In the genomic region with DNA sequence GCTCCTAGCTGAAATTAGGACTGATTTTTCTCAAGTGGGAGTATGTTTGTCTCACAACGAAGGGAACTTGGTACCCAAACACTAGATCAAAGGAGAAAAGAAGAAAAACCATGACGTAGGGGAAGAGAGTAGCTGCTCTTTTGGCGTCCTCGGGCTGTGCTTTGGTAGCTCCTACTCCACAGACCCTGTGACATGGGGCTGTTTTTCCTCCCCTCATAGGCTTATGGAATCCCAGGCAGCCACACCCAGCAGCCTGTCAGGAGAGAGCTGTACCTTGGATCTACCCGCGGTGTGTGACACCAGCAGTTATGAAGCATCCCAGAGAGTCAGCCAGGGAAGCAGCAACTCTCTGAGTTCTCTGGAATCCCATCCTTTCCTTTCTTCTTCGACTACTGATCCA, we compare ENCODE assay signal across 16 mouse cellular contexts. TPM values are rescaled to one million over a fixed set of nuclear protein-coding genes. Genes with fewer than 3 reads are reported as not detected.
A peak's percentile ranks its signal among the peaks of the same experiment; 100 is the strongest.
DNase-seq lines count a peak whose midpoint lies in the region; ATAC-seq and TF ChIP-seq lines count a peak whose summit lies in the region.
"Had no signal": no experiment of that assay in that cellular context is flagged by ENCODE, and none has a peak within 500 bp of the region (broad histone marks: within the 10 kb centered on the region; RNA-seq: fewer than 3 reads in every experiment).

No protein-coding gene starts in this region.

- H3K4me1 ChIP-seq in midbrain, embryonic 11.5 days (ENCODE audit: control insufficient read depth, insufficient read depth, low read length), result no peaks in the 10 kb centered on the region; the same call in 1 of the 2 replicates
- H3K4me1 ChIP-seq in midbrain, embryonic 16.5 days (ENCODE audit: control insufficient read depth, insufficient read depth, low read length), result peaks cover 5% of the 10 kb centered on the region
- H3K4me1 ChIP-seq in cortical plate, adult 2 months (ENCODE audit: control insufficient read depth, insufficient read depth, low read length), result peaks cover 10% of the 10 kb centered on the region
- peaks cover 18% of the 10 kb centered on the region for H3K4me1 ChIP-seq in olfactory bulb, adult 2 months (ENCODE audit: control insufficient read depth, insufficient read depth, low read length)

- TF ChIP-seq CTCF in cortical plate, adult 2 months (IDR thresholded peaks at IDR 0.05; ENCODE audit: extremely low read depth, insufficient read depth, low read length), result no peak
- no peak for TF ChIP-seq CTCF in olfactory bulb, adult 2 months (IDR thresholded peaks at IDR 0.05; ENCODE audit: insufficient read depth, low read depth, low read length)

- H3K36me3 ChIP-seq in midbrain, embryonic 11.5 days (ENCODE audit: control insufficient read depth, insufficient read depth, low read length), result no peaks in the 10 kb centered on the region
- H3K36me3 ChIP-seq in midbrain, embryonic 16.5 days (ENCODE audit: control insufficient read depth, insufficient read depth, low read length), result 0 out of 2 replicates have a peak, but pooled peaks cover 2% of the 10 kb centered on the region
- H3K36me3 ChIP-seq: heart, embryonic 15.5 days had no signal

- no peak overlapping the region for H3K4me3 ChIP-seq in midbrain, embryonic 11.5 days (ENCODE audit: low read depth, low read length)
- no peak overlapping the region for H3K4me3 ChIP-seq in midbrain, embryonic 16.5 days (ENCODE audit: low read depth, low read length)
- H3K4me3 ChIP-seq in cortical plate, adult 2 months (ENCODE audit: insufficient read depth, low read length), result no peak overlapping the region
- no peak overlapping the region for H3K4me3 ChIP-seq in olfactory bulb, adult 2 months (ENCODE audit: insufficient read depth, low read depth, low read length)
- H3K4me3 ChIP-seq: embryonic facial prominence, embryonic 13.5 days; forebrain, embryonic 10.5 days; heart, embryonic 15.5 days; midbrain, embryonic 13.5 days had no signal

- H3K9me3 ChIP-seq in midbrain, embryonic 11.5 days (ENCODE audit: control insufficient read depth, low read length), result no peaks in the 10 kb centered on the region
- no peaks in the 10 kb centered on the region for H3K9me3 ChIP-seq in midbrain, embryonic 16.5 days (replicated peaks; ENCODE audit: control insufficient read depth, low read length, poor library complexity, severe bottlenecking)
- H3K9me3 ChIP-seq: embryonic facial prominence, embryonic 13.5 days; forebrain, embryonic 10.5 days; heart, embryonic 15.5 days; midbrain, embryonic 13.5 days had no signal

- no peak overlapping the region for H3K9ac ChIP-seq in midbrain, embryonic 11.5 days (ENCODE audit: low read length)
- no peak overlapping the region for H3K9ac ChIP-seq in midbrain, embryonic 16.5 days (ENCODE audit: low read depth, low read length)
- H3K9ac ChIP-seq: embryonic facial prominence, embryonic 13.5 days; heart, embryonic 15.5 days; midbrain, embryonic 13.5 days had no signal

- no peak for TF ChIP-seq POLR2A in cortical plate, adult 2 months (IDR thresholded peaks at IDR 0.05; ENCODE audit: extremely low read depth, insufficient read depth, low read length)
- no peak for TF ChIP-seq POLR2A in olfactory bulb, adult 2 months (IDR thresholded peaks at IDR 0.05; ENCODE audit: insufficient read depth, low read depth, low read length)

- ATAC-seq in midbrain, embryonic 11.5 days (ENCODE audit: low FRiP score), result no peak
- no peak for ATAC-seq in midbrain, embryonic 16.5 days
- ATAC-seq: hindbrain, postnatal 0 days; midbrain, embryonic 13.5 days had no signal

- no peak overlapping the region for H3K4me2 ChIP-seq in midbrain, embryonic 11.5 days
- H3K4me2 ChIP-seq in midbrain, embryonic 16.5 days (ENCODE audit: low read length), result no peak overlapping the region
- H3K4me2 ChIP-seq: embryonic facial prominence, embryonic 13.5 days; heart, embryonic 15.5 days; midbrain, embryonic 13.5 days had no signal

- no peaks in the 10 kb centered on the region for H3K27me3 ChIP-seq in midbrain, embryonic 11.5 days (ENCODE audit: control insufficient read depth, insufficient read depth, low read length)
- no peaks in the 10 kb centered on the region for H3K27me3 ChIP-seq in midbrain, embryonic 16.5 days (ENCODE audit: control insufficient read depth, insufficient read depth, low read depth, low read length)
- H3K27me3 ChIP-seq: embryonic facial prominence, embryonic 13.5 days; heart, embryonic 15.5 days; midbrain, embryonic 13.5 days had no signal

- DNase-seq in heart, adult 18-20 months, result peak; percentile 48 to 59
- DNase-seq in heart, postnatal 4 days, result no peak
- DNase-seq in midbrain, embryonic 11.5 days (ENCODE audit: low spot score, missing footprints), result peak; percentile 33
- DNase-seq in urinary bladder, postnatal 4 days (ENCODE audit: low spot score in 2 of 2), result no peak
- no peak for DNase-seq in gastrocnemius, adult 18-20 months (ENCODE audit: low spot score)
- DNase-seq: adrenal gland, postnatal 14 days; kidney, adult 9 months; thymus, adult 18-20 months had no signal

- no peak overlapping the region for H3K27ac ChIP-seq in midbrain, embryonic 11.5 days (ENCODE audit: low read depth, low read length)
- no peak overlapping the region for H3K27ac ChIP-seq in midbrain, embryonic 16.5 days (ENCODE audit: low read length)
- peak overlapping the region; percentile 39 for H3K27ac ChIP-seq in cortical plate, adult 2 months (ENCODE audit: insufficient read depth, low read length)
- H3K27ac ChIP-seq in olfactory bulb, adult 2 months (ENCODE audit: insufficient read depth, low read depth, low read length), result peak overlapping the region; percentile 35
- H3K27ac ChIP-seq: embryonic facial prominence, embryonic 13.5 days; forebrain, embryonic 10.5 days; heart, embryonic 15.5 days; hindbrain, postnatal 0 days; midbrain, embryonic 13.5 days had no signal

- WGBS in midbrain, embryonic 11.5 days, result 69% methylated on average over 7 of the region's 7 CpGs
- WGBS in midbrain, embryonic 16.5 days, result 75% methylated on average over 7 of the region's 7 CpGs
- WGBS in olfactory bulb, adult 2 months, result 66% methylated on average over 7 of the region's 7 CpGs

RNA-seq across cellular contexts. Expression of gene Shld1, which starts 5.0 kb away (rescaled TPM):
- total RNA-seq in heart, adult 18-20 months (2021), result 10 to 100 TPM; 36.7 to 57.1 TPM
- total RNA-seq in heart, postnatal 4 days (2021), result 1 to 10 TPM; 5.3 to 7.4 TPM
- 17.9 and 20.5 TPM in 2 replicates for polyA plus RNA-seq in midbrain, embryonic 11.5 days (2014; fragmentation: Nextera tagmentation; extraction: Ambion mirVana)
- polyA plus RNA-seq in midbrain, embryonic 16.5 days (2015; fragmentation: Nextera tagmentation; extraction: Ambion mirVana), result 20.6 and 21.7 TPM in 2 replicates
- 21.7 and 23.4 TPM in 2 replicates for polyA plus RNA-seq in cortical plate, adult 2 months (2012; rRNA removed)
- polyA plus RNA-seq in olfactory bulb, adult 2 months (2012; ENCODE audit: insufficient read depth, insufficient read length, low replicate concordance, missing spikeins), result not detected in 2 replicates
- total RNA-seq in gastrocnemius, adult 18-20 months (2021), result 1 to 10 TPM; 6.8 to 8.2 TPM

Comparison
In these comparisons a context has a peak if more than half of its experiments do, and no peak if none do; other contexts are left out.
1. DNase-seq: peak in heart, adult 18-20 months (2 of 2) and midbrain, embryonic 11.5 days (single experiment); none in heart, postnatal 4 days (single experiment), urinary bladder, postnatal 4 days (0 of 2) and gastrocnemius, adult 18-20 months (single experiment).
2. H3K27ac ChIP-seq: peak in cortical plate, adult 2 months (single experiment) and olfactory bulb, adult 2 months (single experiment); none in midbrain, embryonic 11.5 days (single experiment) and midbrain, embryonic 16.5 days (single experiment).
3. RNA of gene Shld1, which starts 5.0 kb away (polyA plus RNA-seq): 21.7 to 23.4 TPM in cortical plate, adult 2 months, 20.6 to 21.7 TPM in midbrain, embryonic 16.5 days and 17.9 to 20.5 TPM in midbrain, embryonic 11.5 days; not detected in olfactory bulb, adult 2 months; every median in the first group is over 10 times any median in the second.